In genomic region chr12:100198967-100199660, GRCm38 (mm10) we compare ENCODE assay signal across 8 mouse cellular contexts. TPM values are rescaled to one million over a fixed set of nuclear protein-coding genes. Genes with fewer than 3 reads are reported as not detected.
A peak's percentile ranks its signal among the peaks of the same experiment; 100 is the strongest.
DNase-seq lines count a peak whose midpoint lies in the region; ATAC-seq lines count a peak whose summit lies in the region.

Gene Calm1, plus strand, starts transcription at chr12:100199435.

- no peaks in the 10 kb centered on the region for H3K9me3 ChIP-seq in embryonic facial prominence, embryonic 10.5 days
- H3K9me3 ChIP-seq in intestine, embryonic 16.5 days (ENCODE audit: control insufficient read depth, low read length): no peaks in the 10 kb centered on the region
- H3K9me3 ChIP-seq in limb, embryonic 10.5 days (replicated peaks): no peaks in the 10 kb centered on the region
- H3K9me3 ChIP-seq in midbrain, embryonic 12.5 days: no peaks in the 10 kb centered on the region

- peak within 1 kb of the TSS; percentile 93 for H3K27ac ChIP-seq in embryonic facial prominence, embryonic 10.5 days (replicated peaks)
- H3K27ac ChIP-seq in intestine, embryonic 16.5 days (ENCODE audit: low read length): peak within 1 kb of the TSS; percentile 93
- peak within 1 kb of the TSS; percentile 93 for H3K27ac ChIP-seq in limb, embryonic 10.5 days
- H3K27ac ChIP-seq in midbrain, embryonic 12.5 days (replicated peaks): peak within 1 kb of the TSS; percentile 82

- peaks cover 19% of the 10 kb centered on the region for H3K36me3 ChIP-seq in embryonic facial prominence, embryonic 10.5 days (replicated peaks)
- H3K36me3 ChIP-seq in intestine, embryonic 16.5 days (ENCODE audit: control insufficient read depth, insufficient read depth, low read length): peaks cover 14% of the 10 kb centered on the region; the same call in 1 of the 2 replicates
- peaks cover 23% of the 10 kb centered on the region for H3K36me3 ChIP-seq in limb, embryonic 10.5 days
- H3K36me3 ChIP-seq in midbrain, embryonic 12.5 days: peaks cover 17% of the 10 kb centered on the region

- peak within 1 kb of the TSS; percentile 96 for H3K9ac ChIP-seq in intestine, embryonic 16.5 days (ENCODE audit: low read depth, low read length)
- H3K9ac ChIP-seq in midbrain, embryonic 12.5 days (replicated peaks): peak within 1 kb of the TSS; percentile 99

- DNase-seq in layer of hippocampus, adult 11-12 months (ENCODE audit: low spot score): peak; percentile 92
- DNase-seq in layer of hippocampus, adult 9-10 months (ENCODE audit: low spot score): no peak
- peak; percentile 95 for DNase-seq in embryonic facial prominence, embryonic 10.5 days (ENCODE audit: low spot score)
- no peak for DNase-seq in gonadal fat pad, adult 2 months (ENCODE audit: low read depth)
- peak; percentile 97 for DNase-seq in limb, embryonic 10.5 days (ENCODE audit: low spot score)
- peak; percentile 97 for DNase-seq in skeletal muscle tissue, adult 2 months (ENCODE audit: low read depth, low spot score)

- WGBS in embryonic facial prominence, embryonic 10.5 days: under 1% methylated on average over 58 of the region's 58 CpGs
- 1% methylated on average over 55 of the region's 58 CpGs for WGBS in intestine, embryonic 16.5 days
- WGBS in limb, embryonic 10.5 days: under 1% methylated on average over 58 of the region's 58 CpGs
- under 1% methylated on average over 55 of the region's 58 CpGs for WGBS in midbrain, embryonic 12.5 days

- peaks cover 29% of the 10 kb centered on the region for H3K4me1 ChIP-seq in embryonic facial prominence, embryonic 10.5 days
- peaks cover 11% of the 10 kb centered on the region for H3K4me1 ChIP-seq in intestine, embryonic 16.5 days (ENCODE audit: control insufficient read depth, insufficient read depth, low read length)
- peaks cover 36% of the 10 kb centered on the region for H3K4me1 ChIP-seq in limb, embryonic 10.5 days
- peaks cover 28% of the 10 kb centered on the region for H3K4me1 ChIP-seq in midbrain, embryonic 12.5 days

- peak within 1 kb of the TSS; percentile 94 for H3K4me2 ChIP-seq in intestine, embryonic 16.5 days (ENCODE audit: low read depth, low read length)
- H3K4me2 ChIP-seq in midbrain, embryonic 12.5 days (replicated peaks): peak within 1 kb of the TSS; percentile 96

- H3K27me3 ChIP-seq in embryonic facial prominence, embryonic 10.5 days (replicated peaks; ENCODE audit: low read depth, poor library complexity, severe bottlenecking): no peaks in the 10 kb centered on the region; the same call in 1 of the 2 replicates
- H3K27me3 ChIP-seq in intestine, embryonic 16.5 days (replicated peaks; ENCODE audit: control insufficient read depth, insufficient read depth, low read length): no peaks in the 10 kb centered on the region
- no peaks in the 10 kb centered on the region for H3K27me3 ChIP-seq in limb, embryonic 10.5 days (ENCODE audit: low read depth, poor library complexity, severe bottlenecking)
- 0 out of 2 replicates have a peak, but pooled peaks cover 7% of the 10 kb centered on the region for H3K27me3 ChIP-seq in midbrain, embryonic 12.5 days

- peak within 1 kb of the TSS; percentile 93 for H3K4me3 ChIP-seq in embryonic facial prominence, embryonic 10.5 days
- H3K4me3 ChIP-seq in intestine, embryonic 16.5 days (ENCODE audit: low read length): peak within 1 kb of the TSS; percentile 98
- peak within 1 kb of the TSS; percentile 97 for H3K4me3 ChIP-seq in limb, embryonic 10.5 days
- peak within 1 kb of the TSS; percentile 100 for H3K4me3 ChIP-seq in midbrain, embryonic 12.5 days

- ATAC-seq in intestine, embryonic 16.5 days: peak; percentile 81
- peak; percentile 88 for ATAC-seq in midbrain, embryonic 12.5 days (ENCODE audit: low FRiP score, low read depth)

RNA-seq across cellular contexts. Expression of gene Calm1, which starts in this region (rescaled TPM):
- polyA plus RNA-seq in embryonic facial prominence, embryonic 10.5 days (2016; fragmentation: Nextera tagmentation; extraction: Ambion mirVana): 1,151 and 1,166 TPM in 2 replicates
- polyA plus RNA-seq in gonadal fat pad, adult 2 months (2012; rRNA removed): 319 and 402 TPM in 2 replicates
- 2,576 and 2,612 TPM in 2 replicates for polyA plus RNA-seq in intestine, embryonic 16.5 days (2015; fragmentation: Nextera tagmentation; extraction: Ambion mirVana)
- 1,121 and 1,290 TPM in 2 replicates for polyA plus RNA-seq in limb, embryonic 10.5 days (2016; fragmentation: Nextera tagmentation; extraction: Ambion mirVana)
- 1,734 and 1,740 TPM in 2 replicates for polyA plus RNA-seq in midbrain, embryonic 12.5 days (2016; fragmentation: Nextera tagmentation; extraction: Ambion mirVana)

Comparison
In these comparisons a context has a peak if more than half of its experiments do, and no peak if none do; other contexts are left out.
1. DNase-seq: peak in layer of hippocampus, adult 11-12 months (single experiment), embryonic facial prominence, embryonic 10.5 days (single experiment), limb, embryonic 10.5 days (single experiment) and skeletal muscle tissue, adult 2 months (single experiment); none in layer of hippocampus, adult 9-10 months (single experiment) and gonadal fat pad, adult 2 months (single experiment).
2. Peak in every context shown above with its lines, with median percentiles within 50 percentile points of each other: H3K27ac ChIP-seq and H3K4me3 ChIP-seq.